Mouse (Mus musculus): ENCODE measurements at regions not wholly inside any gene's neighbourhood (a gene's known extent, or its start where the extent isn't known, plus 50 kb on each side); places are given as distances from the start of the nearest gene placed in this dataset.

DNA sequence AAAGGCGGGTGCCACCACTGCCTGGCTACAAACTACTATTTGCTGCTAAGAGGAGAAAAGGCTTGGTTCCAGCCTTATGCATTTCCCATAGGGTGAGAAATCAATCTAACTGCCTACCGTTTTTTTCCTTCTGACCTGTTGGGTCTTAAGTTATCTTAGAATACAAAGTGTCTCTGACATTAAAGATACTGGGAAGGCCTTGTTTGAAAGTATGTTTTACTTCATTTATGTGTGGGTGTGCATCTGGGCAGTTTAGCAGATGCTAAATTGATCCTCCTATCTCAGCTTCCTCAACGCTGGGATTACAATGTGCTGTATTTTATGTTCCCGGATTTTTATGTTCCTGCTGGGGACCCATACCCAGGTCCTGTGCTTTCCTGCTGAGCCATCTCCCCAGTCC lies 65.8 kb upstream of the Noct start:
- peaks cover 4% of the 10 kb centered on the region for H3K4me1 ChIP-seq (ENCODE audit: control insufficient read depth, insufficient read depth, low read length)
- no peak overlapping the region for H3K4me3 ChIP-seq (ENCODE audit: control insufficient read depth, low read depth, low read length)
- H3K27ac ChIP-seq (ENCODE audit: control insufficient read depth, insufficient read depth, low read depth, low read length): no peak overlapping the region
- TF ChIP-seq CTCF (IDR thresholded peaks at IDR 0.05; ENCODE audit: control insufficient read depth, insufficient read depth, insufficient replicate concordance, low read depth, low read length) (no peak), POLR2A (IDR thresholded peaks at IDR 0.05; ENCODE audit: control insufficient read depth, low read depth, low read length) (no peak)
- H3K36me3 ChIP-seq (ENCODE audit: control insufficient read depth, insufficient read depth, low read length): no peaks in the 10 kb centered on the region
- no peaks in the 10 kb centered on the region for H3K27me3 ChIP-seq (ENCODE audit: control insufficient read depth, insufficient read depth, low read length)

DNA sequence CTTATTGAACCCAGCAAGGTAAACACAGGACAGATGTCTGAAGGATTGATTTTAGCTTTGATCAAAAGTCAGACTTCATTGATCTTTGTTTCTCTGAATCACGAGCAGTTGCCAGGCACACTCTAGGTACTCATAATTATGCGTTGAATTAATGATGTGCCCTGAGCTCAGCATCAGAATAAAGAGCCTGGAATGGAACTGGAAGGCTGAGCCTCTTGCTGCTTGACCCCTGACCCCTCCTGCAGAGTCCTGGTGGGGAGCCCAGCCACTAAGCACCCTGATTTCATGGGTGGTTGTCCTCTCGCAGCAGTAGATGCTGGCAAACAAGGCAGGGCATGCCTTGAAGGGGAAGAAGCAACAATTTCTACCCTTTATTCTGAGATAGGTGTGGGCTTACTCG lies 64.9 kb upstream of the Noct start:
- Histone ChIP-seq H3K4me1 (ENCODE audit: control insufficient read depth, insufficient read depth, low read length) (peaks cover 2% of the 10 kb centered on the region), H3K27ac (ENCODE audit: control insufficient read depth, insufficient read depth, low read depth, low read length) (no peak overlapping the region), H3K36me3 (ENCODE audit: control insufficient read depth, insufficient read depth, low read length) (no peaks in the 10 kb centered on the region), H3K4me3 (ENCODE audit: control insufficient read depth, low read depth, low read length) (no peak overlapping the region), H3K27me3 (ENCODE audit: control insufficient read depth, insufficient read depth, low read length) (no peaks in the 10 kb centered on the region)
- TF ChIP-seq POLR2A (IDR thresholded peaks at IDR 0.05; ENCODE audit: control insufficient read depth, low read depth, low read length) (no peak), CTCF (IDR thresholded peaks at IDR 0.05; ENCODE audit: control insufficient read depth, insufficient read depth, insufficient replicate concordance, low read depth, low read length) (no peak)

DNA sequence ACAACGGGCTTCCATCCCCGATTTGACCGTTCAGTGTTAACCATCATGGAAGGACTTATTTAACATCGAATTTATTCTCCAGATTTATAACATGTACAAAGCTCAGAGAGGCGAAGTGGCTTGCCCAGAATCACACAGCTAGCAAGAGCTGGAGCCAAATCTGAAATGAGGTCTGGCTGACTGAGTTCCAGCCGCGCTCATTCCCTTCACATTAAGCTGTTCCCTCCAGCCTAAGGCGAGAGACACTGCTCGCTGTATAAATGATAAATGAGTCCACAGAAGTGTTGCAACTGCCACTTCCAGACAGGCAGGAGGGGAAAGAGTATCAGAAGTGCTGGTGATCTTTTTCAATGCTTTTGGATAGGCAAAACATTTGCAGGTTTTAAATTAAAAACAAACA lies 64.4 kb upstream of the Noct start:
- H3K27ac ChIP-seq (ENCODE audit: control insufficient read depth, insufficient read depth, low read depth, low read length): no peak overlapping the region

DNA sequence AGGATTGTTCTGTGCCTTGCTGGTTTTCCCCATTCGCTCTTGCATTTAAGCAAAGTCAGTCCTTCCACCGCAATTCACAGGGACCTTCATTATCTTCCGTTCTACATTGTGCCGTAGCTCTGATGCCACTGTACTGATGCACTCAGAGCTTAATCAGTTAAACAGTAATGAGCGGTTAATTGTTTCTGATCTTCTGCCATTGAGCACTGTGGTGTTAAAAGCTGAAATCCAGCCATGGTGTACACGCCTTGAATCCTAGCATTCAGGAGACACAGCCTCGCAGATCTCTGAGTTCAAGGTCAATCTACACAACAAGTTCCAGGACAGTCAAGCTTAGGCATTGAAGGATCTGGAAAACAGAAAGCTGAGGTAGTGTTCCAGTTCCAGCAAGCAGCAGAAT lies 63.6 kb upstream of the Noct start:
- TF ChIP-seq CTCF (IDR thresholded peaks at IDR 0.05; ENCODE audit: control insufficient read depth, insufficient read depth, insufficient replicate concordance, low read depth, low read length): no peak
- no peak for TF ChIP-seq POLR2A (IDR thresholded peaks at IDR 0.05; ENCODE audit: control insufficient read depth, low read depth, low read length)

More for the DNA sequence above, 64.4 kb upstream of the Noct start:
- Histone ChIP-seq H3K36me3 (ENCODE audit: control insufficient read depth, insufficient read depth, low read length) (no peaks in the 10 kb centered on the region), H3K27me3 (ENCODE audit: control insufficient read depth, insufficient read depth, low read length) (no peaks in the 10 kb centered on the region), H3K4me3 (ENCODE audit: control insufficient read depth, low read depth, low read length) (no peak overlapping the region), H3K4me1 (ENCODE audit: control insufficient read depth, insufficient read depth, low read length) (peaks cover 2% of the 10 kb centered on the region)
- TF ChIP-seq CTCF (IDR thresholded peaks at IDR 0.05; ENCODE audit: control insufficient read depth, insufficient read depth, insufficient replicate concordance, low read depth, low read length) (no peak), POLR2A (IDR thresholded peaks at IDR 0.05; ENCODE audit: control insufficient read depth, low read depth, low read length) (no peak)

DNA sequence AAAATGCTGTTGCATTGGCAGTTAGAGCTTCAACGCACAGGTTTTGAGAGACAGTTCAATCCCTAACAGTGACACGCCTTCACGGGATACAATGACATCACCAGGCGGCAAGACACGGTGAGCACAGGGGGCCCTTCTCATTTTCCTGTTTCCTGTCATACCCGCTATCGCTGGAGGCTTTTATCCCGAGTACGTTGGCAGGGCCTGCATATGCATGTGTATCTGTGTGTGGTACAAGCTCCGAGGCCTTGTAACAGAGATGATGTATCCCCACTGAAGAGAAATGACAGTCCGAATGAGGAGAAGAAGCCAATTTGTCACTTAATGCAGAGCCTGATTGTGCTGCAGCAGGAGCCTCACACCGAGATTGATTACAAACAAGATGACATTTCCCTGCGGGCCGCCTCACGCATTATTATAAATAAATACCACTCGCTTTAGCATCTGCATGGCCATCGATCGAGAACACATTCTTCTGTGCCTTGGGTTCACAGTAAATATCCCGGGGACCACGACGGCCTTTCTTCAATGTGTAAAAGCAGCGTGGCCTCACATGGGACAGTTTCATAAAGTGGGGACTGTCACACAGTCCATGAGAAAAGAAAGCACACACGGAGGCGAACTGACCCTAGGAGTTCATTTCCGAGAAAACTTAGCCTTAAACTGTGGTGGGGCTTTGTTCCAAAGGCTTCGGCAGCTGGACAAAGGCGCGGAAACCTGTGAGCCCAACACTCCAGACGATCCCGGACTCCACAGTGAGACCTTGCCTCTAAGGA lies 54.9 kb upstream of the Noct start:
- TF ChIP-seq POLR2A (IDR thresholded peaks at IDR 0.05; ENCODE audit: control insufficient read depth, low read depth, low read length) (no peak), CTCF (IDR thresholded peaks at IDR 0.05; ENCODE audit: control insufficient read depth, insufficient read depth, insufficient replicate concordance, low read depth, low read length) (no peak)
- Histone ChIP-seq H3K27me3 (ENCODE audit: control insufficient read depth, insufficient read depth, low read length) (no peaks in the 10 kb centered on the region), H3K4me3 (ENCODE audit: control insufficient read depth, low read depth, low read length) (no peak overlapping the region), H3K4me1 (ENCODE audit: control insufficient read depth, insufficient read depth, low read length) (peaks cover 4% of the 10 kb centered on the region; the same call in 1 of the 2 replicates), H3K36me3 (ENCODE audit: control insufficient read depth, insufficient read depth, low read length) (no peaks in the 10 kb centered on the region), H3K27ac (ENCODE audit: control insufficient read depth, insufficient read depth, low read depth, low read length) (no peak overlapping the region)

More for the DNA sequence above, 63.6 kb upstream of the Noct start:
- Histone ChIP-seq H3K27ac (ENCODE audit: control insufficient read depth, insufficient read depth, low read depth, low read length) (0 out of 2 replicates have a peak overlapping the region, but pooled peaks have one; percentile 7), H3K4me1 (ENCODE audit: control insufficient read depth, insufficient read depth, low read length) (peaks cover 2% of the 10 kb centered on the region), H3K27me3 (ENCODE audit: control insufficient read depth, insufficient read depth, low read length) (no peaks in the 10 kb centered on the region), H3K4me3 (ENCODE audit: control insufficient read depth, low read depth, low read length) (no peak overlapping the region), H3K36me3 (ENCODE audit: control insufficient read depth, insufficient read depth, low read length) (no peaks in the 10 kb centered on the region)

DNA sequence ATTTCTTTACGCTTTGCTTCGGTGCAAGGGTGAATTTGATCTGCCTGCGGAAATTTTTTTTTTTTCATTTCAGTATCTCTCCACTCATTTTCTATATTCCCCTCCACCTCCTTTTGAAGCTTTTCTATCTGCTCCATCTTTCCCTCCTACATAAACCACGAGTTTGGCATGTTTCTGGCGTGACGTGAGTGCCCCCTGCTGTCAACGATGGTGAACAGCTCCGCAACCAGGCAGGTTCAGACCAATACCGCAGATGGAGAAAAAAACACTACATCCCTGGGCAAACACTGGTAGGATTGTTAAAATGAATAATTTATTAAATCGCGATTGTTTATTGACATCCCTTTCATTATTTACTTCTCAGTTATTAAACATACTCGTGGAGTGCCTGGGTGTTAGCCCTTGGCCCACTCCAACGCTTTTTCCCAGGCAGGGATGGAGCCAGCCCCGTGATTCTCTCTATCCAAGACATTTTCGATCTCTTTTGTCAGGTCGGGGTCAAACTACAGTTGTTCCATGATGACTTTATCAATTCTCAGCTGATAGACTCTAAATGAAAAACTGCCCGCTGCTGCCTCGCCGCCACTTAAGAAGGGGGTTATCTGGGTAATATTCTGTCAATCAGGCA lies 53.9 kb upstream of the Noct start:
- H3K36me3 ChIP-seq (ENCODE audit: control insufficient read depth, insufficient read depth, low read length): no peaks in the 10 kb centered on the region

More for the DNA sequence above, 53.9 kb upstream of the Noct start:
- no peaks in the 10 kb centered on the region for H3K27me3 ChIP-seq (ENCODE audit: control insufficient read depth, insufficient read depth, low read length)
- no peak overlapping the region for H3K27ac ChIP-seq (ENCODE audit: control insufficient read depth, insufficient read depth, low read depth, low read length)
- H3K4me1 ChIP-seq (ENCODE audit: control insufficient read depth, insufficient read depth, low read length): peaks cover 4% of the 10 kb centered on the region; the same call in 1 of the 2 replicates
- H3K4me3 ChIP-seq (ENCODE audit: control insufficient read depth, low read depth, low read length): no peak overlapping the region
- TF ChIP-seq POLR2A (IDR thresholded peaks at IDR 0.05; ENCODE audit: control insufficient read depth, low read depth, low read length) (no peak), CTCF (IDR thresholded peaks at IDR 0.05; ENCODE audit: control insufficient read depth, insufficient read depth, insufficient replicate concordance, low read depth, low read length) (peak; percentile 93)

Measured in testis, adult 2 months (tissue).